Mouse (Mus musculus) gastrocnemius, postnatal 10 days (tissue): ENCODE data around the gene Gjb6. TPM values are rescaled to one million over a fixed set of nuclear protein-coding genes. Genes with fewer than 3 reads are reported as not detected.

Experiments
- DNase-seq: peaks from one replicate; pipeline ENCODE4 v3.0.0; 2021; ENCODE audit warnings: mixed read lengths
- total RNA-seq, 2 experiments: library from RNA; stranded (reverse); gene quantifications; 2 replicates each; pipeline ENCODE4 v1.2.3; 2021

Gjb6 gene
- total RNA-seq, 2 experiments from 2014 or later: 0.16 TPM; not detected in 1

- DNase-seq: no peak
Observed at GRCm38 (mm10) chr14:57084180-57084668, 49.2 kb downstream of the Gjb6 start.

GRCm38 (mm10) chr14:57082863-57083262 lies 50.5 kb downstream of the Gjb6 start:
- no peak for DNase-seq

- no peak for DNase-seq
Observed at GRCm38 (mm10) chr14:57075537-57075936, 57.9 kb downstream of the Gjb6 start.

Other genes with a start within 250 kb of the Gjb6 start
- 10 to 100 TPM; 36.9 to 43.6 TPM for gene Zmym2, start 247.0 kb downstream of the Gjb6 start, total RNA-seq
- gene Gja3, start 75.5 kb downstream of the Gjb6 start, total RNA-seq: 1 to 10 TPM; 5.3 to 6.7 TPM
- under 1 TPM; 0.31 to 0.95 TPM for gene Gjb2, start 28.9 kb downstream of the Gjb6 start, total RNA-seq
- gene Gm4491, start 17.7 kb downstream of the Gjb6 start, total RNA-seq: not detected